ENCODE assay signal across 7 mouse cellular contexts in the genomic region with DNA sequence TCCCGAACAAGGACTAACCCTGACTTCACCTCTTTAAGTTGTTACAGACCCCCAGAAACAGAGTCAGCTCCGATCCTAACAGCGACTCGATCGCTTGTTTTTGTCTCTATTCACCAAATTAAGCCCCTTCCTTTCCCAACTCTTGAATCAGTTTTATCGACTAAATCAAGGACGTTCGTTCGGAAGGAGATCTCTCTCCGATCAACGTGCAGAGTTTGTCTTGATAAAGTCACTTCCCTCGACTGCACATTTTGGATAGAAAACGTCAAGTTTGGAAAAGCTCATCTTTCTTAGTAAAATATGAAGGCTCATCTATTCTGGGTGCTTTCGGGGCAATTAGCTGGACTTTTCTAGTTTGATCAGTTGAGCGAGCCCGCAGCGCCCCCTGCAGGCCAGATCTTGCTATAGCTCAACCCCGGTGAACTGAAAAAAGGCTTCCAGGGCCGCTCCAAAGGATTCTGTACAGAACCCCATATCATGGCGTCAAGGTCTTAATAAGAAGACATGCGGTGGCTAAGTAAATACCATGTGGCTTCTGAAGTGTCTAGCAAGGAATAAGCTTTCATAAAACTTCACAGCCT. TPM values are rescaled to one million over a fixed set of nuclear protein-coding genes. Genes with fewer than 3 reads are reported as not detected.
DNase-seq lines count a peak whose midpoint lies in the region; ATAC-seq and TF ChIP-seq lines count a peak whose summit lies in the region.

No protein-coding gene starts in this region.

- no peak for ATAC-seq in intestine, embryonic 14.5 days (replicated peaks; ENCODE audit: low FRiP score, low TSS enrichment, low read depth)
- ATAC-seq in midbrain, embryonic 12.5 days (ENCODE audit: low FRiP score, low read depth): no peak

- WGBS in intestine, embryonic 14.5 days: 3% methylated on average over 21 of the region's 21 CpGs
- WGBS in limb, embryonic 10.5 days: 2% methylated on average over 21 of the region's 21 CpGs
- WGBS in midbrain, embryonic 12.5 days: 1% methylated on average over 21 of the region's 21 CpGs
- WGBS in small intestine, adult 2 months: 2% methylated on average over 21 of the region's 21 CpGs

- H3K27ac ChIP-seq in intestine, embryonic 14.5 days (ENCODE audit: low read depth): peak overlapping the region; percentile 73
- H3K27ac ChIP-seq in limb, embryonic 10.5 days: peak overlapping the region; percentile 78
- no peak overlapping the region for H3K27ac ChIP-seq in midbrain, embryonic 12.5 days (replicated peaks)
- peak overlapping the region; percentile 97 for H3K27ac ChIP-seq in small intestine, adult 2 months (ENCODE audit: insufficient read depth, low read depth, low read length)

- peak; percentile 90 for DNase-seq in adrenal gland, adult 2 months
- DNase-seq in embryo, embryonic 10.5 days (ENCODE audit: low spot score): peak; percentile 93
- DNase-seq in gastrocnemius, postnatal 25 days: peak; percentile 75
- peak; percentile 96 for DNase-seq in intestine, embryonic 14.5 days (ENCODE audit: low spot score)
- DNase-seq in limb, embryonic 10.5 days (ENCODE audit: low spot score): peak; percentile 93

- H3K4me1 ChIP-seq in intestine, embryonic 14.5 days (replicated peaks; ENCODE audit: control insufficient read depth, insufficient read depth, low read length): no peaks in the 10 kb centered on the region; the same call in 1 of the 2 replicates
- peaks cover 20% of the 10 kb centered on the region for H3K4me1 ChIP-seq in limb, embryonic 10.5 days
- peaks cover 15% of the 10 kb centered on the region; the same call in 1 of the 2 replicates for H3K4me1 ChIP-seq in midbrain, embryonic 12.5 days
- H3K4me1 ChIP-seq in small intestine, adult 2 months (ENCODE audit: control insufficient read depth, insufficient read depth, insufficient read length, low read length): peaks cover 9% of the 10 kb centered on the region; the same call in 1 of the 2 replicates

- H3K9me3 ChIP-seq in intestine, embryonic 14.5 days (ENCODE audit: control insufficient read depth, low read length): no peaks in the 10 kb centered on the region
- no peaks in the 10 kb centered on the region for H3K9me3 ChIP-seq in limb, embryonic 10.5 days (replicated peaks)
- H3K9me3 ChIP-seq in midbrain, embryonic 12.5 days: no peaks in the 10 kb centered on the region

- H3K27me3 ChIP-seq in intestine, embryonic 14.5 days (replicated peaks; ENCODE audit: control insufficient read depth, insufficient read depth, low read length): no peaks in the 10 kb centered on the region
- H3K27me3 ChIP-seq in limb, embryonic 10.5 days (ENCODE audit: low read depth, poor library complexity, severe bottlenecking): no peaks in the 10 kb centered on the region
- H3K27me3 ChIP-seq in midbrain, embryonic 12.5 days: peaks cover 13% of the 10 kb centered on the region
- no peaks in the 10 kb centered on the region for H3K27me3 ChIP-seq in small intestine, adult 2 months (ENCODE audit: control insufficient read depth, insufficient read depth, low read length)

- H3K4me3 ChIP-seq in intestine, embryonic 14.5 days (ENCODE audit: low read depth, low read length): peak overlapping the region; percentile 42
- H3K4me3 ChIP-seq in limb, embryonic 10.5 days: peak overlapping the region; percentile 59
- H3K4me3 ChIP-seq in midbrain, embryonic 12.5 days: peak overlapping the region; percentile 41
- peak overlapping the region; percentile 69; the same call in 1 of the 2 replicates for H3K4me3 ChIP-seq in small intestine, adult 2 months (ENCODE audit: low read depth, low read length)

- TF ChIP-seq POLR2A in small intestine, adult 2 months (IDR thresholded peaks at IDR 0.05; ENCODE audit: low read depth, low read length): no peak

- peak overlapping the region; percentile 97 for H3K4me2 ChIP-seq in intestine, embryonic 14.5 days (ENCODE audit: low read length)
- H3K4me2 ChIP-seq in midbrain, embryonic 12.5 days (replicated peaks): peak overlapping the region; percentile 84

- H3K9ac ChIP-seq in intestine, embryonic 14.5 days (ENCODE audit: low read length): peak overlapping the region; percentile 49
- H3K9ac ChIP-seq in midbrain, embryonic 12.5 days (replicated peaks): peak overlapping the region; percentile 41; the same call in 1 of the 2 replicates

- H3K36me3 ChIP-seq in intestine, embryonic 14.5 days (ENCODE audit: control insufficient read depth, insufficient read depth, low read length): no peaks in the 10 kb centered on the region
- H3K36me3 ChIP-seq in limb, embryonic 10.5 days: no peaks in the 10 kb centered on the region
- no peaks in the 10 kb centered on the region for H3K36me3 ChIP-seq in midbrain, embryonic 12.5 days
- H3K36me3 ChIP-seq in small intestine, adult 2 months (ENCODE audit: control insufficient read depth, insufficient read depth, low read length): no peaks in the 10 kb centered on the region

- TF ChIP-seq CTCF in small intestine, adult 2 months (IDR thresholded peaks at IDR 0.05; ENCODE audit: extremely low read depth, insufficient read length, insufficient replicate concordance, low read depth, low read length): peak; percentile 93; the same call in 1 of the 2 replicates

RNA-seq across cellular contexts. Expression of a gene that starts 4.3 kb away (rescaled TPM):
- 10 to 100 TPM; 15.6 to 32.1 TPM for total RNA-seq in adrenal gland, adult 2 months (2021)
- polyA plus RNA-seq in adrenal gland, adult 2 months (2012; rRNA removed): 16.3 and 20.1 TPM in 2 replicates
- 1 to 10 TPM; 1.9 to 2.3 TPM for total RNA-seq in gastrocnemius, postnatal 25 days (2021)
- 6.9 and 7.3 TPM in 2 replicates for polyA plus RNA-seq in intestine, embryonic 14.5 days (2014; fragmentation: Nextera tagmentation; extraction: Ambion mirVana)
- polyA plus RNA-seq in limb, embryonic 10.5 days (2016; fragmentation: Nextera tagmentation; extraction: Ambion mirVana): 10.9 and 11.7 TPM in 2 replicates
- polyA plus RNA-seq in midbrain, embryonic 12.5 days (2016; fragmentation: Nextera tagmentation; extraction: Ambion mirVana): 11.7 TPM in 2 replicates
- polyA plus RNA-seq in small intestine, adult 2 months (2012; rRNA removed): 4.0 and 6.7 TPM in 2 replicates

RNA-seq across cellular contexts. Expression of a gene that starts 18.8 kb away (rescaled TPM):
- total RNA-seq in adrenal gland, adult 2 months (2021): 100 to 1,000 TPM; 369 to 456 TPM
- 31.5 and 38.6 TPM in 2 replicates for polyA plus RNA-seq in adrenal gland, adult 2 months (2012; rRNA removed)
- 10 to 100 TPM; 46.3 to 58.5 TPM for total RNA-seq in gastrocnemius, postnatal 25 days (2021)
- 1,370 and 1,434 TPM in 2 replicates for polyA plus RNA-seq in intestine, embryonic 14.5 days (2014; fragmentation: Nextera tagmentation; extraction: Ambion mirVana)
- 1,005 and 1,007 TPM in 2 replicates for polyA plus RNA-seq in limb, embryonic 10.5 days (2016; fragmentation: Nextera tagmentation; extraction: Ambion mirVana)
- polyA plus RNA-seq in midbrain, embryonic 12.5 days (2016; fragmentation: Nextera tagmentation; extraction: Ambion mirVana): 1,144 and 1,189 TPM in 2 replicates
- 63.8 and 147 TPM in 2 replicates for polyA plus RNA-seq in small intestine, adult 2 months (2012; rRNA removed)

RNA-seq across cellular contexts. Expression of a gene that starts 20.7 kb away (rescaled TPM):
- 100 to 1,000 TPM in 1 of 2 experiments, 10 to 100 TPM in 1; 93.2 to 112 TPM for total RNA-seq in adrenal gland, adult 2 months (2021)
- polyA plus RNA-seq in adrenal gland, adult 2 months (2012; rRNA removed): 8.5 and 11.2 TPM in 2 replicates
- 10 to 100 TPM; 43.5 to 44.5 TPM for total RNA-seq in gastrocnemius, postnatal 25 days (2021)
- 174 and 189 TPM in 2 replicates for polyA plus RNA-seq in intestine, embryonic 14.5 days (2014; fragmentation: Nextera tagmentation; extraction: Ambion mirVana)
- 213 and 229 TPM in 2 replicates for polyA plus RNA-seq in limb, embryonic 10.5 days (2016; fragmentation: Nextera tagmentation; extraction: Ambion mirVana)
- polyA plus RNA-seq in midbrain, embryonic 12.5 days (2016; fragmentation: Nextera tagmentation; extraction: Ambion mirVana): 176 and 189 TPM in 2 replicates
- polyA plus RNA-seq in small intestine, adult 2 months (2012; rRNA removed): 5.0 and 9.0 TPM in 2 replicates

RNA-seq across cellular contexts. Expression of a gene that starts 49.2 kb away (rescaled TPM):
- 1 to 10 TPM in 1 of 2 experiments, under 1 TPM in 1; 0.98 to 3.2 TPM for total RNA-seq in adrenal gland, adult 2 months (2021)
- 1.6 and 2.2 TPM in 2 replicates for polyA plus RNA-seq in adrenal gland, adult 2 months (2012; rRNA removed)
- total RNA-seq in gastrocnemius, postnatal 25 days (2021): 1 to 10 TPM; 1.0 to 1.1 TPM
- polyA plus RNA-seq in intestine, embryonic 14.5 days (2014; fragmentation: Nextera tagmentation; extraction: Ambion mirVana): 0.57 and 0.59 TPM in 2 replicates
- polyA plus RNA-seq in limb, embryonic 10.5 days (2016; fragmentation: Nextera tagmentation; extraction: Ambion mirVana): 0.20 and 0.25 TPM in 2 replicates
- 0.50 and 0.68 TPM in 2 replicates for polyA plus RNA-seq in midbrain, embryonic 12.5 days (2016; fragmentation: Nextera tagmentation; extraction: Ambion mirVana)
- 2.9 and 3.1 TPM in 2 replicates for polyA plus RNA-seq in small intestine, adult 2 months (2012; rRNA removed)

RNA-seq across cellular contexts. Expression of a gene that starts 50.9 kb away (rescaled TPM):
- total RNA-seq in adrenal gland, adult 2 months (2021): 1 to 10 TPM; 7.1 to 7.9 TPM
- 1.5 and 2.2 TPM in 2 replicates for polyA plus RNA-seq in adrenal gland, adult 2 months (2012; rRNA removed)
- 1 to 10 TPM; 2.6 to 4.3 TPM for total RNA-seq in gastrocnemius, postnatal 25 days (2021)
- polyA plus RNA-seq in intestine, embryonic 14.5 days (2014; fragmentation: Nextera tagmentation; extraction: Ambion mirVana): 11.4 and 16.2 TPM in 2 replicates
- 37.2 and 40.6 TPM in 2 replicates for polyA plus RNA-seq in limb, embryonic 10.5 days (2016; fragmentation: Nextera tagmentation; extraction: Ambion mirVana)
- polyA plus RNA-seq in midbrain, embryonic 12.5 days (2016; fragmentation: Nextera tagmentation; extraction: Ambion mirVana): 22.2 and 27.3 TPM in 2 replicates
- 1.1 and 2.0 TPM in 2 replicates for polyA plus RNA-seq in small intestine, adult 2 months (2012; rRNA removed)

Comparison
In these comparisons a context has a peak if more than half of its experiments do, and no peak if none do; other contexts are left out.
1. RNA of a gene that starts 20.7 kb away (polyA plus RNA-seq): 213 to 229 TPM in limb, embryonic 10.5 days, 176 to 189 TPM in midbrain, embryonic 12.5 days and 174 to 189 TPM in intestine, embryonic 14.5 days; 8.5 to 11.2 TPM in adrenal gland, adult 2 months and 5.0 to 9.0 TPM in small intestine, adult 2 months; every median in the first group is over 10 times any median in the second.
2. Peak in every context shown above with its lines, with median percentiles within 50 percentile points of each other: DNase-seq and H3K4me3 ChIP-seq.